Mouse (Mus musculus) A20 (cell line): ENCODE results near the gene Zfp978.
"Not testable (repeated sequence)": the region's sequence is repeated elsewhere in the genome, so short reads cannot be mapped to it uniquely, and the experiment has no call there.

ENCODE experiments used
- DNase-seq: peaks from one replicate; pipeline ENCODE4 v3.0.0-alpha.2; 2011; ENCODE audit warnings: low read depth, low spot score

The Zfp978 gene

DNA sequence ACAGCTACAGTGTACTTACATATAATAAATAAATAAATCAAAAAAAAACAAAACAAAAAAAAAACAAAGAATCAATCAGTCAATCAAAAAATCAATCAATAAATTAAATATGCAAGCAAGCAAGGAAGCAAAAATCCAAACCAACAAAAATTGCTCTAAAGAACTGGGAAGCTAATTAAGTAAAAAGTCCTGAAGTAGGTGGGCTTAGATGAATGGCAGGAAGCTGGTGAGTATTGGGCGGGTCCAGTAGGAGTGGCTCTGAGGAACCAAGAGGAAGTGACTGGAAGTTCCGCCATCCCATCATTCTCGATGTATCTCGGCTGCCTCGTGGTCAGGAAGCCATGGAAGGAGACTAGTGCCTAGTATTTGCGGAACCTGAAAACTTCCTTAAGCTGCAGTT, at the start of gene Zfp978:
Zfp978 (plus strand) TSS at position 301 of the 400 bp plus-strand sequence.
- DNase-seq: not testable (repeated sequence)

DNA sequence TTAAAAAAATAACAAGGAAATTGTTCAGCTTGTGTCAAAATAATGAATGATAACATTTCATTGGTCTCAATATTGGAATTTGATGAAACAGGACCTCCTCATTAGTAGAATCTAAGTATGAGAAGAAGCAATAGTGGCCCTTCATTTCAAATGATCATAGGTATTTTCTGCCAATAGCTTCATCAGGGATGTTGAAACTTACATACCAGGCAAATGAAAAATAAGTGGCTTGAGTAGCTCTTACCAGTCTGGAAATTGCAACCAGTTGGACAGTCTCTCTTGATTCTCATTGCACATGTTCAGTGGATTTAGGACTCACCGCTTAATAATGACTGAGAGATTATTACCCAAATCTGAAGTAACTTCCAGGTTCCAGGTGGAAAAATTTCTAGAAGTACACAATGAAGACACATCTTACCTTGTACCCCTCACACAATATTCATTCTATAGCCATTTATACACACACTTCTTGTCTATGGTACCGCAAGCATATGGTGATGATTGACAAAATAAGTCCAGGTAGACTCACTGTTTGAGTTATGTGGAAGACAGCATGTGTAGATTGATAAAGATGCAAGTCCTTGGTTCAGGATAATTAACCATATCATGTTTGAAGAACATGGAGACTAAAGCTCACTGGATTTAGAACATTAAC, 25.9 kb upstream of the Zfp978 start:
- not testable (repeated sequence) for DNase-seq

DNA sequence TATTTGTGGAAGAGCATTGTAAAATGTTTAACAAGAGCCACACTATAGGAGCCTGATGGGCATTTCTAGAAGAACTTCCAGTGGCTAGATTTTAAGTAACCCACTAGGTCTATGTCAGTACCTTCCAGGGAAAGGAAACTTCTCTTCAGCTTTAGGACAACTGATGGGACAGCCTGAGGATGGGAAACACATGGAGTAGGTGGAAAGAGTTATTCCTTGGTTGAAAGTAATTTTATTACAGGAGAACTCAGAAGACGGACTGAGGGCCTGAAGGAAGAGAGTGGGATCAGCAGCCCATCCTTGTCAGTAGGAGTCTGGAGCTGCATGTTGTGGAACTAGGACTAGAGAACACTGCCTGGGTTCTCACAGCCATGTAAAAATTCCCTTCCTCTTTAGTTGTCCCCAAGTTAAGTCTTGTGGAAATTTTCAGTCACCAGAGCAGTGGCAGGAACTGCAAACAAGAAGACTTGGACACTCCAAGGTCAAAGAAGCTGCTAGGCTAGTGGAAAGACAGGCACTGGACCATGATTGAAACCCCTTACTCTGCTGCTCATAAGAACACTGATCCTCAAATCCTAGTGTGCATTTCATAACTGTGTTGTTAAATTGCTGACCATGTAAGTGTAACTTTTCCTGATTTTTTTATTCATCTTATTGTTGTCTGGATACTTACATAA, 25.3 kb upstream of the Zfp978 start:
- DNase-seq: not testable (repeated sequence)

DNA sequence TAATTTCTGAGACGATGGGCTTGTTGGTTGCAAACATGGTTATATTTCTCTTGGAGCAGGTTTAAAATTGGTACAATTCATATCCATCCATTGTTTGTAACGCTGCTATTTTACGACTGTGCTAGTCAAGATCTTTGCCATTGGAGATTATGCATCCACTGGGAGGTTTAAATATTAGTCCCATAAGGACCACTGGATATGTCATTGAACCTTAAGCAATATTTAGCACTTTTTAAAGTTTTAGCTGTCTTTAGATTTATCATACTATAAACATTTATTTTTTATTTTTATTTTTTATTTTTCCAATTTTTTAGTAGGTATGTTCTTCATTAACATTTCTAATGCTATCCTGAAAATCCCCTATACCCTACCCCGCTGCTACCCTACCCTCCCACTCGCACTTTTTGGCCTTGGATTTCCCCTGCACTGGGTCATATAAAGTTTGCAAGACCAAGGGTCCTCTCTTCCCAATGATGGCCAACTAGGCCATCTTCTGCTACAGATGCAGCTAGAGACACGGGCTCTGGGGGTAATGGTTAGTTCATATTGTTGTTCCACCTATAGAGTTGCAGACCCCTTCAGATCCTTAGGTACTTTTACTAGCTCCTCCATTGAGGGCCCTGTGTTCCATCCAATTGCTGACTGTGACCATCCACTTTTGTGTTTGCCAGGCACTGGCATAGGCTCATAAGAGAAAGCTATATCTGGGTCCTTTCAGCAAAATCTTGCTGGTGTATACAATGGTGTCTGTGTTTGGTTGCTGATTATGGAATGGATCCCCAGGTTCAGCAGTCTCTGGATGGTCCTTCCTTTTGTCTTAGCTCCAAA, 24.5 kb upstream of the Zfp978 start:
- not testable (repeated sequence) for DNase-seq

DNA sequence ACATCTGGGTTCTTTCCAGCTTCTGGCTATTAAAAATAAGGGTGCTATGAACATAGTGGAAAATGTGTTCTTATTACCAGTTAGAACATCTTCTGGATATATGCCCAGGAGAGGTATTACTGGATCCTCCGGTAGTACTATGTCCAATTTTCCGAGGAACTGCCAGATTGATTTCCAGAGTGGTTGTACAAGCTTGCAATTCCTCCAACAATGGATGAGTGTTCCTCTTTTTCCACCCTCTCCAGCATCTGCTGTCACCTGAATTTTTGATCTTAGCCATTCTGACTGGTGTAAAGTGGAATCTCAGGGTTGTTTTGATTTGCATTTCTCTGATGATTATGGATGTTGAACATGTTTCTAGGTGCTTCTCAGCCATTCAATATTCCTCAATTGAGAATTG, 23.6 kb upstream of the Zfp978 start:
- not testable (repeated sequence) for DNase-seq

DNA sequence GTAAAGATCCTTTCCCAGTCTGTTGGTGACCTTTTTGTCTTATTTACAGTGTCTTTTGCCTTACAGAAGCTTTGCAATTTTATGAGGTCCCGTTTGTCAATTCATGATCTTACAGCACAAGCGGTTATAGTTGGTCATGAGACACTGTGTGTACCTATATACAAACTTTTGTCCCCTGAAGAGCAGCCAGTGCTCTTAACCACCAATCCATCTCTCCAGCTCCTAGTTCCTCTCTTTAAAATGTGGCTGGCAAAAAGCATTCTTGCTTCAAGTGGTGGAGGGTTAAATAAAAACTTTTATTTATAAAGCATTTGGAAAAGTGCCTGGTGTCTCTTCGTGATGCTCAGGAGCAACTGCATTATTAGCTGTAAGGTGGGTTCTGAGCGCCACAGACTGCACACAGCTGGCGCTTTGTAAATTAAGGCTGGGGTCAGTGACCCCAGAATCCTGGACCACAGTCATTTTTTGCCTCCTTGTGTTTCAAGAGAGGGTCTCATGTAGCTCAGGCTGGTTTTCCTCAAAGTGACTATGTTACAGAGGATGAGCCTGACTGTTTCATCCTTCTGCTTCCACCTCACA, 23.0 kb upstream of the Zfp978 start:
- no peak for DNase-seq

DNA sequence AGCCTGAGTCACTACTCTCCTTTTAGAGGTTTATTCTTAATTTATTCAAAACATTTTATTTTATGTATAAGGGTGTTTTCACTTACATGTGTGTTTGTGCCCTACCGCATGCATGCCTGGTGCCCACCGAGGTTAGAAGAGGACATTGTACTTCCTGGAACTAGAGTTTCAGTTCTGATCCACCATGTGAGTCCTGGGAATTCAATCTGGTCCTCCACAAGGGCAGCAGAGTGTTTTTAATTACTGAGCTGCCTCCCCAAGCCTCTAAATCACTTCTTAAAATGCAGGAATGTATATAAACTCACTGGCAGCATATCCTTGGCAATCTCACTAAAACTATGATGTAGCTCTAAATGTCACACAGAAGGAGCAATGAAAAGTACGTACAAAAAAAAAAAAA, 22.4 kb upstream of the Zfp978 start:
- not testable (repeated sequence) for DNase-seq

DNA sequence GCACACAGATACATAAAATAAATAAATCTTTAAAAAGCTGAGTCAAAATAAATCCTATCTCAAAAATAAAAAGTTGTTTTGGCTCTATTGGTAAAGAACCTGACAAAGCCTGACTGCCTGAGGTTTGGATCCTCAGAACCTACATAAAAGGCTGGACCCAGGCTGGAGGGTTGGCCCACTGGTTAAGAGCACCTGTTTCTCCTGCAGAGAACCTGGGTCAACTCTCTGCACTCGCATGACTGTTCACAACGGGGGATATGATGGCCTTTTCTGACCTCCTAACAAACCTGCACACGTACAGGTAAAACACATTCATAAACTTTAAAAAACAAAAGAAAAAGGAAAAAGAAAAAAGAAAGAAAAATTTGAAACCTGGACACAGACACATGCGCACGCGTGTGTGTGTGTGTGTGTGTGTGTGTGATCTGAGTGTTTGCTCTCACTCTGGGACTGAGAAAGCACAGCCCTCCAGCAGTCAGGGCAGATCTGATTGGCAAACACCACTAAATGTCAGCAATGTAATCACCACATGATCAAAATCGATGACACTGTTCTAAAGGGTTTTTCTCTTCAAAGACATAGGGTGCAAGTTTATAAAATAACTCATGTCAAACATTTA, 21.4 kb upstream of the Zfp978 start:
- DNase-seq: not testable (repeated sequence)

DNA sequence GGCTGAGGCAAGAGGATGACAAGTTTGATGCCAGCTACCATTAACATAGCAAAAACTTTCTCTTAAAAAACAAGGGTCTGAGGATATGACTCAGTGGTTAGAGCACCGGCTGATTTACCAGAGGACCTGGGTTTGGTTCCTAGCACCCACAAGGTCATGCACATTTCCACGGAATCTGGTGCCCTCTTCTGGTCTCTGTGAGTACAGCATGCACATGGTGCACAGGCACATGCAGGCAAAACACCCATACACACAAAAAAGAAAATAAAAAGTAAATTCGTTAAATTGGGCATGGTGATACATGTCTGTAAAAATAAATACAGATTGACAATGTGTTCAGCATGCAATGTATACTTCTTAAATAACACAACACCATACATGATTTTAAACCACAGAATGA, 20.9 kb upstream of the Zfp978 start:
- not testable (repeated sequence) for DNase-seq

DNA sequence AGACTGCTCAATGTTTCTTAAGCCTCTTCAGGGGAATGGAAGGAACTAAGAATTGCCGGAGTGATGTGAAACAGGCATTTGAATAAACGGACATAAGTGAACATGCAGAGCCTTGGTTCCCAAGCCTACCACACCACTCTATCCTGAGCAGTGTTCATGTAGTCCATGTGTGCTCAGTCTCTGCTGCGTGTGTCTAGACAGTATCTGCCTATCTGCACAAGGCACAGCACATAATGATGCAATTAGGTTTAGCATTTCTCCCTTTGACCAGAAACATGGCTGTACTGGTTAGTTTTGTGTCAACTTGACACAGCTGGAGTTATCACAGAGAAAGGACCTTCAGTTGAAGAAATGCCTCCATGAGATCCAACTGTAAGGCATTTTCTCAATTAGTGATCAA, 20.2 kb upstream of the Zfp978 start:
- DNase-seq: not testable (repeated sequence)

DNA sequence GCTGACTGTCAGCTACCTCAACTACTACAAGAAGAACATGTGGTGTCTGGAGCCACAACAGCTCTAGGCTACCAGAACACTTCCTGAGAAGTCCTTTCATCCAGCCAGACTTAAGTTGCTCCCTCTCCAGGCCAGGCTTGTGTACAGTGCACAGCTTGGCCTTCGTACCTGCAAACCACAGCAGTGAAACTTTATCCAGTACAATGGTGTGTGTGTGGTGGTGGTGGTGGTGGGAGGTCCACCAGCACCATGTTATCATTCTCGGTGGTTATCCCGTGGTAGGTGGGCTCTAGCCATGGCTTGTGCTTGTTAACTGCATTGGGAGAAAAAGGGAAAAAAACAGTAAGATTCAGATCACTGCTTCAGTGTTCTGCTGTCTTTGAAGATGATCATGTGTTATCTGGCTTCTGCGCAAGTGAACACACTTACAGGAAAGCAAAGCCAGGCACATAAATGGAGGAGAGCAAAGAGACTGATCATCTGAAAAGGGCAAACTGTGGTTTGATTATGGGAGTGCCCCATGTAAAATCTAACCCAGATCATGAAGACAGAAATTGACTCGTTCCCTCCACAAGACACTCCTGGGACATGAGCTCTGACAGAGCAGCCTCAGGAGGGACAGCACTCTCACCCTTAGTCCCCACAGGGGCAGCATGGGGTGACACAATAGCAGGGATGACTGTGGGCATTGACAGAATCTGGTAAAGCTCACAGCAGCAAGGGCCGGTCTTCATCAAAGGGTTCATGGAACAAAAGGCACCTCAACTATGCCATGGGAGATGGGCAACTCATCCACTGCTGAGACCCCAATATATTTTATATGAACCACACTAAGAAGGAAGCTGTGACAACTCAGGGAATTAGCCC, 17.8 kb upstream of the Zfp978 start:
- not testable (repeated sequence) for DNase-seq

DNA sequence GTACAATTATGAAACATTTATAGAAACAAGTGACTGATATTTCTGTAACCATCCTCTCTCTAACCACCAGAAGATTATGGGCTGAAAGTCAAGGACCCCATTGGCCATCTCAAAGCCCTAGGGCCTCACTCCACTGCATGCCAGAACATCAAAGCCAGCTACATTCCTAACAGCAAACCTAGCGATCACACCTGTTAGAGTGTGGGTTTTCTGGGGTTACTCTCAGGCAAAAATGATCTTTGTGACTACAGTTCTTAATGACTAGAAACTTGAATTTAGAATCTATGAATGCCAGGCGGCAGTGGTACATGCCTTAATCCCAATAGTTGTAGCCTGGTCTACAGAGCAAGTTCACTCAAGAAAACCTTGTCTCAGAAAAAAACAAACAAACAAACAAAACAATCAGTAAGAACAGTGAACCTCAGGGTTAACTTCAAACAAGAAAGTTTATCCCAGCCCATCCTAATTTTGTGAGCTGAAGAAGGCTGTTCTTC, 16.0 kb upstream of the Zfp978 start:
- not testable (repeated sequence) for DNase-seq

DNA sequence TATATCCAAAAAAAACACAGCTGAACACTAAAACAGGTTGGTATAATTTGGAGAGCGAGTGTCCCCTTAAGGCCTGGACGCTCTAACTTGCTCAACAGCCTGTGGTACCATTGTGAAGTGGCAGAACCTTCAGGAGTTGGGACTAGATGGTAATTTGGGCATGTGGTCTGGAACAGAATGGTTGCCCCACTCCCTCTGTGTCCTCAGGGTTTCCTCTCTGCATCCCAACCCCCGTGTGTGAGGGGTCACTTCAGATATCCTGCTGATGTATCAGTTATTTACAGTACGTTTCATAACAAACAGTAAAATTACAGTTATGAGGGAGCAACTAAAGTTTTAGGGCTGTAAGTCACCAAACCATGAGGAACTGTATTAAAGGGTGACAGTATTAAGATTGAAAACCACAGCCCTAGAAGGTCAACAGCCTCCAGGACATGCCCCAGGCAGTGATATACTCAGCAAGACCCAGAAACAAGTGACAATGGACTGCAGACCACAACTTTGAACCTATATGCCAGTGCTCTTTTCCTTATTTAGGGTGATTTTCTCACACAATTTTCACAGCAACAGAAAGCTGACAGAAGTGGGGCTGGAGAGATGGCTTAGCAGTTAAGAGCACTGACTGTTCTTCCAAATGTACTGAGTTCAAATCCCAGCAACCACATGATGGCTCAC, 14.6 kb upstream of the Zfp978 start:
- DNase-seq: not testable (repeated sequence)

DNA sequence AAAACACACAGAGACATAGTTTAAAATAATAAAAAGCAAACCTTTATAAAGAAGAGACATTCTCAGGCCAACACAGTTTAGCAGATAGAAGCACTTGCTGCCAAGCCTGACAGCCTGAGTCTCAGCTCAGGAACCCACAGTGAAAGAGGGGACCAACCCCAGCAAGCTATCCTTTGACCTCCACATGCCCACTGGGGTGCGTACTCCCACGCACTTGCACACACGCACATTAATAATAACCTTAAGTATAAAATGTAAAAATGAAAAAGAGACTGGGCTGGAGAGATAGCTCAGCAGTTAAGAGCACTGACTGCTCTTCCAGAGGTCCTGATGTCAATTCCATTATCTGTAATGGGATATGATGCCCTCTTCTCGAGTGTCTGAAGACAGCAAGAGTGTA, 13.8 kb upstream of the Zfp978 start:
- not testable (repeated sequence) for DNase-seq

DNA sequence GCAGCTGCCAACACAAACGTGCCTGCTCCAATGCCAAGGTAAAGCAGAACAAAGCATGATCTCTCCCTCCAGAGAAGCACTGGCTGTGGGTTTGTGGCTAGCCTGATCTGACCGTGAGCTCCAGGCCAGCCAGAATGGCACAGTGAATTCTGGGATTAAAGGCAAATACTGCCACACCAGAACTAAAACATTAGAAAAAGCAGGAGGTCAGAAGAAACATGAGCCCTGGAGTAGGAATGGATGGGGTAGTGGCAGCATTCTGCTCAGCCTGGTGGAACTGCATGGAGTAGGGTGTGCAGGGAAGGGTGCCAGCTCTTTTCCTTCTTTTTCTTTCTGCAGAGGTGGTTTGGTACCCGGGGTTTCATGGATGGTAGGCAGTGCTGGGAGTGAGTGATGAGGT, 13.2 kb upstream of the Zfp978 start:
- DNase-seq: not testable (repeated sequence)

DNA sequence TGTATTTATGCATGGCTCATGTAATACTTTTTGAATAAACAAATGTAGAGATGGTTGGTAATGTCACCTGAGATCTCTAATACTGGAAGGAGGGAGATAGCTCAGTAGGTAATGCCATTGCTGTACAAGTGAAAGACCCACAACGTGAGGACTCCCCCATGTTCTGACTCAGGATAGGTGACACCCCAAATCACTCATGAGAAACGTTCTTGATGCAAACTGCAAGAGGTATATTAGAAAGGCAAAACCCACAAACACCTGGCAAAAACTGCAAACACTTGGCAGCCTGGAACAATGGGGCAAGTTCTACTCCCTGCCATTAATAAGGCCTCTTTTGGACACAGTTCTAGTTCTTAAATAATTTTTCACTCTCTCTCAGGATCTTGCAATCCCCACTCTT, 12.7 kb upstream of the Zfp978 start:
- not testable (repeated sequence) for DNase-seq

DNA sequence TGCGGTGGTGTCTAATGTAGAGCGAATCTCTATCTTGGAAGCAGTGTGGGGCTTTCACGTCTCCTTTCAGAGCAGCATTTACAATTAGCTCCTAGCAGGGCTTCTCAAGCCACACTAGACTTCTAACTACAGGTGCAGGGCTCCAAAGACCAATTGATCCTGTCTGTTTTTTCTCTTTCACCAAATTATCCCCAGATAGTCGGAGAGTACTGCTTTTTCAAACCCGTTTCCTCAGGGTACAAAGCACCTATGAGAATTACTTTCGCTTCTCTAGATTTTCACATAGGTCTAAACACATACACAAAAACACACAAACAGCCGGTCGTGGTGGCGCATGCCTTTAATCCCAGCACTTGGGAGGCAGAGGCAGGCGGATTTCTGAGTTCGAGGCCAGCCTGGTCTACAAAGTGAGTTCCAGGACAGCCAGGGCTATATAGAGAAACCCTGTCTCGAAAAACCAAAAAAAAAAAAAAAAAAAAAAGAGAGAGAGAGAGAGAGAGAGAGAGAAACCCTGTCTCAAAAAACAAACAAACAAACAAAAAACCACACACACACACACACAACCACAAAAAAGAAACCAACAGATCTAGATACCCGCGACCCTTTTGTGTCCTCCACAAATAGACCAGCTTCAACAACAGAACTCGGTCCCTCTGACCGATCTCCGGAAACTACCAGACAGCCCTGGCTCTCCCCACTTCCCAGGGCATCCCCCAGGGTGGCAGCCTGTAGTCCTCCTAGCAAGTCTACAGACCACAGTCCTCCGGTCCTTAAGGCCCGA, 12.0 kb upstream of the Zfp978 start:
- DNase-seq: not testable (repeated sequence)

DNA sequence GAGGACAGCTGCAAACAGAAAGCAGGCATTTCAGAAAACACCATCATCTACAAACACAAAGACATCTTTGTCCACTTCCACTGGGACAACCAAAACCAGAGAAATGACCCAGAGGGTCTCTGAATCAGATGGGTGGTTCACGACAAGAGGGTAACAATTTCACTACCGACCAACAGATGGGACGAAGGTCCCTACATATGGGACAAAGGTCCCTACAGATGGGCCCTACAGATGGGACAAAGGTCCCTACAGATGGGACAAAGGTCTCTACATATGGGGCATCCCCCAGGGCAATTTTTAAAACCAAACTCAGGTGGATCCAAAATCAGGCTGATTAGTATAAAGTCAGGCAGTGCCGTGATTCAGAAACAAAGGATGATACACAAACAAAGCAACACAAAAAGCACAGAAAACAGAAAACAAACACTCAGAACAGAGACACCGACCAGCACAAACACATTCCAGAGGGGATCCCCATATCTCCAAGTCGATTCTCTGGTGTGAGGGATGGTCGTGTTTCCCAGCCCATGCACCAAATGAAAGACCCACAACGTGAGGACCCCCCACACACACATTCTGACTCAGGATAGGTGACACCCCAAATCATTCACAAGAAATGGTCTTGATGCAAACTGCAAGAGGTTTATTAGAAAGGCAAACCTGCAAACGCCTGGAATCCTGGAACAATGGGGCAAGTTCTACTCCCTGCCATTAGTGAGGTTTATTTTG, 11.3 kb upstream of the Zfp978 start:
- DNase-seq: not testable (repeated sequence)
